Mouse (Mus musculus): Measurements from ENCODE around the gene Paqr7. TPM values are rescaled to one million over a fixed set of nuclear protein-coding genes. Genes with fewer than 3 reads are reported as not detected.
A peak's percentile ranks its signal among the peaks of the same experiment; 100 is the strongest.
"Not testable (repeated sequence)": the region's sequence is repeated elsewhere in the genome, so short reads cannot be mapped to it uniquely, and the experiment has no call there.

The Paqr7 gene
- total and polyA plus RNA-seq, 3 experiments = 9.2 to 14.8 (median 10.3) TPM

DNA sequence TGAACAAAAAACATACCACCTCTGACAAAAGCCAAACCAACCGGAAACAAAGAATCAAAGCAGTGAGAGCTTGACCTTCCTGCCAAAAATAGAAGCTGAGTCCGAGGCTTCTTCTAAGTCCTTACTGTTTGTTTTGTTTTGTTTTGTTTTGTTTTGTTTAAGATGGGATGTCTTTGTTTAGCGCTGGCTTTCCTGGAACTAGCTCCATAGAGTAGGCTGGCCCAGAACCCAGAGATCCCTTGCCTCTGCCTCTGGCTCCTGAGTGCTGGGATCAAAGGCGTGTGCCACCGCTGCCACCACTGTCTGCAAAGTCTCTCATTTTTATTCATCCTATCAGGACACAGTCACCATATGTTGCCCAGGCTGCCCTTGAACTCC is 962 bp upstream of the Paqr7 start:
- no peaks in the 10 kb centered on the region for H3K9me3 ChIP-seq (replicated peaks)
- peaks cover 16% of the 10 kb centered on the region for H3K36me3 ChIP-seq (replicated peaks)
- DNase-seq (ENCODE audit: low spot score) (no peak), ATAC-seq (ENCODE audit: extremely low read depth, insufficient number of reproducible peaks, low FRiP score, poor library complexity, severe bottlenecking) (no peak)
- TF ChIP-seq POLR2AphosphoS5 (IDR thresholded peaks at IDR 0.05; ENCODE audit: insufficient replicate concordance, low read depth, low read length) (no peak), GATA1 (IDR thresholded peaks at IDR 0.05; ENCODE audit: borderline replicate concordance, low read length) (no peak), GATA2 (IDR thresholded peaks at IDR 0.05; ENCODE audit: borderline replicate concordance, low read depth, low read length) (no peak), TAL1 (conservative IDR thresholded peaks at IDR 0.05; ENCODE audit: low read depth, low read length) (no peak), CTCF (IDR thresholded peaks at IDR 0.05; ENCODE audit: low read depth, low read length) (no peak)
- peaks cover 76% of the 10 kb centered on the region for H3K4me1 ChIP-seq (ENCODE audit: insufficient read depth, low read depth, low read length)
- peaks cover 9% of the 10 kb centered on the region; the same call in 1 of the 2 replicates for H3K27me3 ChIP-seq (ENCODE audit: insufficient read depth, low read length)
- H3K4me3 ChIP-seq (ENCODE audit: low read depth, low read length) = no peak overlapping the region; the same call in 1 of the 2 replicates

GRCm38 (mm10) chr4:134497223-134497622 is 726 bp downstream of the Paqr7 start:
- TF ChIP-seq CTCF (IDR thresholded peaks at IDR 0.05; ENCODE audit: low read depth, low read length) (no peak), TAL1 (conservative IDR thresholded peaks at IDR 0.05; ENCODE audit: low read depth, low read length) (no peak), GATA2 (IDR thresholded peaks at IDR 0.05; ENCODE audit: borderline replicate concordance, low read depth, low read length) (no peak), GATA1 (IDR thresholded peaks at IDR 0.05; ENCODE audit: borderline replicate concordance, low read length) (no peak), POLR2AphosphoS5 (IDR thresholded peaks at IDR 0.05; ENCODE audit: insufficient replicate concordance, low read depth, low read length) (no peak)
- Histone ChIP-seq H3K36me3 (replicated peaks) (peaks cover 33% of the 10 kb centered on the region), H3K9me3 (replicated peaks) (no peaks in the 10 kb centered on the region), H3K27me3 (ENCODE audit: insufficient read depth, low read length) (peaks cover under 1% of the 10 kb centered on the region; the same call in 1 of the 2 replicates), H3K4me1 (ENCODE audit: insufficient read depth, low read depth, low read length) (peaks cover 78% of the 10 kb centered on the region), H3K4me3 (ENCODE audit: low read depth, low read length) (peak overlapping the region; percentile 73)
- DNase-seq (ENCODE audit: low spot score) (no peak), ATAC-seq (ENCODE audit: extremely low read depth, insufficient number of reproducible peaks, low FRiP score, poor library complexity, severe bottlenecking) (no peak)

GRCm38 (mm10) chr4:134497986-134498731 is 1.7 kb downstream of the Paqr7 start:
- peaks cover 70% of the 10 kb centered on the region for H3K4me1 ChIP-seq (ENCODE audit: insufficient read depth, low read depth, low read length)
- no peaks in the 10 kb centered on the region for H3K9me3 ChIP-seq (replicated peaks)
- ATAC-seq (ENCODE audit: extremely low read depth, insufficient number of reproducible peaks, low FRiP score, poor library complexity, severe bottlenecking) (no peak), DNase-seq (ENCODE audit: low spot score) (no peak)
- H3K4me3 ChIP-seq (ENCODE audit: low read depth, low read length) = peak overlapping the region; percentile 73; the same call in 1 of the 2 replicates
- peaks cover 38% of the 10 kb centered on the region for H3K36me3 ChIP-seq (replicated peaks)
- H3K27me3 ChIP-seq (ENCODE audit: insufficient read depth, low read length) = no peaks in the 10 kb centered on the region
- TF ChIP-seq CTCF (IDR thresholded peaks at IDR 0.05; ENCODE audit: low read depth, low read length) (no peak), GATA2 (IDR thresholded peaks at IDR 0.05; ENCODE audit: borderline replicate concordance, low read depth, low read length) (no peak), GATA1 (IDR thresholded peaks at IDR 0.05; ENCODE audit: borderline replicate concordance, low read length) (no peak)

DNA sequence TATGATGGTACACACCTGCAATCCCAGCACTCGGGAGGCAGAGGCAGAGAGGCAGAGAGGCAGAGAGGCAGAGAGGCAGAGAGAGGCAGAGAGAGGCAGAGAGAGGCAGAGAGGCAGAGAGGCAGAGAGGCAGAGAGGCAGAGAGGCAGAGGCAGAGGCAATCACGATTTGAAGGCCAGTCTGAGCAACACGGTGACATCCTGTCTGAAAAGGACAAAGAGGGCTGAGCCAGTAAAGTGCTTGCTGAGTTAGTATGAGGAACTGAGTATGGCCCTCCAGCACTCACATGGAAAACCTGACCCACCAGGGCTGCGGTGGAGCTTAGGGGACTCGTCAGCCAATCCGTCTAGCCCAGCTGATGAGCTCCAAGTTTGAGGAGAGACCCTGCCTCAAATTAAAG is 2.5 kb downstream of the Paqr7 start:
- DNase-seq (ENCODE audit: low spot score); H3K27me3 ChIP-seq (ENCODE audit: insufficient read depth, low read length); ATAC-seq (ENCODE audit: extremely low read depth, insufficient number of reproducible peaks, low FRiP score, poor library complexity, severe bottlenecking); H3K4me3 ChIP-seq (ENCODE audit: low read depth, low read length); H3K9me3 ChIP-seq (replicated peaks): not testable (repeated sequence)
- Histone ChIP-seq H3K36me3 (replicated peaks) (peaks cover 46% of the 10 kb centered on the region), H3K4me1 (ENCODE audit: insufficient read depth, low read depth, low read length) (peaks cover 69% of the 10 kb centered on the region)

GRCm38 (mm10) chr4:134501095-134501494 is 4.6 kb downstream of the Paqr7 start:
- Histone ChIP-seq H3K4me3 (ENCODE audit: low read depth, low read length) (no peak overlapping the region), H3K27me3 (ENCODE audit: insufficient read depth, low read length) (no peaks in the 10 kb centered on the region), H3K9me3 (replicated peaks) (no peaks in the 10 kb centered on the region), H3K36me3 (replicated peaks) (peaks cover 51% of the 10 kb centered on the region), H3K4me1 (ENCODE audit: insufficient read depth, low read depth, low read length) (peaks cover 64% of the 10 kb centered on the region)
- ATAC-seq (ENCODE audit: extremely low read depth, insufficient number of reproducible peaks, low FRiP score, poor library complexity, severe bottlenecking) (no peak), DNase-seq (ENCODE audit: low spot score) (no peak)
- TF ChIP-seq TAL1 (conservative IDR thresholded peaks at IDR 0.05; ENCODE audit: low read depth, low read length) = no peak
- TF ChIP-seq GATA2 (IDR thresholded peaks at IDR 0.05; ENCODE audit: borderline replicate concordance, low read depth, low read length) = no peak
- no peak for TF ChIP-seq CTCF (IDR thresholded peaks at IDR 0.05; ENCODE audit: low read depth, low read length)
- no peak for TF ChIP-seq GATA1 (IDR thresholded peaks at IDR 0.05; ENCODE audit: borderline replicate concordance, low read length)
- no peak for TF ChIP-seq POLR2AphosphoS5 (IDR thresholded peaks at IDR 0.05; ENCODE audit: insufficient replicate concordance, low read depth, low read length)

- no peaks in the 10 kb centered on the region for H3K9me3 ChIP-seq (replicated peaks)
- H3K4me1 ChIP-seq (ENCODE audit: insufficient read depth, low read depth, low read length) = peaks cover 63% of the 10 kb centered on the region
- TF ChIP-seq CTCF (IDR thresholded peaks at IDR 0.05; ENCODE audit: low read depth, low read length) (no peak), GATA2 (IDR thresholded peaks at IDR 0.05; ENCODE audit: borderline replicate concordance, low read depth, low read length) (no peak), GATA1 (IDR thresholded peaks at IDR 0.05; ENCODE audit: borderline replicate concordance, low read length) (no peak), TAL1 (conservative IDR thresholded peaks at IDR 0.05; ENCODE audit: low read depth, low read length) (no peak), POLR2AphosphoS5 (IDR thresholded peaks at IDR 0.05; ENCODE audit: insufficient replicate concordance, low read depth, low read length) (no peak)
- H3K27me3 ChIP-seq (ENCODE audit: insufficient read depth, low read length) = no peaks in the 10 kb centered on the region
- no peak for DNase-seq (ENCODE audit: low spot score)
- peaks cover 69% of the 10 kb centered on the region for H3K36me3 ChIP-seq (replicated peaks)
- no peak for ATAC-seq (ENCODE audit: extremely low read depth, insufficient number of reproducible peaks, low FRiP score, poor library complexity, severe bottlenecking)
- H3K4me3 ChIP-seq (ENCODE audit: low read depth, low read length) = no peak overlapping the region
Measured at GRCm38 (mm10) chr4:134503686-134504357, 7.3 kb downstream of the Paqr7 start.

All from G1E (cell line).